Mouse (Mus musculus) CH12.LX (cell line): ENCODE results near the gene Slc46a2.

Experiments used
- EP300 ChIP-seq: IDR thresholded peaks from 2 replicates; pipeline ENCODE4 v1.6.1; 2011; ENCODE audit warnings: low read length, improper control_type of control experiment
- KAT2A ChIP-seq: IDR thresholded peaks from 2 replicates; pipeline ENCODE4 v1.6.1; 2012; ENCODE audit warnings: low read length, improper control_type of control experiment, inconsistent platforms; ENCODE audit not compliant: insufficient replicate concordance
- MAX ChIP-seq: IDR thresholded peaks from 2 replicates; pipeline ENCODE4 v1.6.1; 2011; ENCODE audit warnings: low read length, improper control_type of control experiment
- NRF1 ChIP-seq: IDR thresholded peaks from 2 replicates; pipeline ENCODE4 v1.6.1; 2014; ENCODE audit warnings: low read depth, mild to moderate bottlenecking, inconsistent platforms, low read length, improper control_type of control experiment, moderate library complexity
- RCOR1 ChIP-seq: conservative IDR thresholded peaks from 2 replicates; pipeline ENCODE4 v1.6.1; 2012; ENCODE audit warnings: low read depth, mild to moderate bottlenecking, inconsistent platforms, low read length, improper control_type of control experiment
- ZNF384 ChIP-seq: IDR thresholded peaks from 2 replicates; pipeline ENCODE4 v1.6.1; 2012; ENCODE audit warnings: low read depth, low read length, improper control_type of control experiment, inconsistent platforms

- no peak for TF ChIP-seq NRF1
- no peak for TF ChIP-seq MAX
- no peak for TF ChIP-seq EP300
- TF ChIP-seq ZNF384, result no peak
- TF ChIP-seq KAT2A, result no peak
- no peak for TF ChIP-seq RCOR1
Observed at GRCm38 (mm10) chr4:59894415-59894814, 20.4 kb downstream of the Slc46a2 start.
